Mouse (Mus musculus) myocyte (in vitro differentiated cells): ENCODE results near the gene Fam163a.

Experiments
- CEBPB ChIP-seq: IDR thresholded peaks from 2 replicates; pipeline ENCODE4 v1.6.1; 2011; ENCODE audit warnings: mild to moderate bottlenecking, moderate library complexity; ENCODE audit not compliant: poor library complexity, insufficient read depth, severe bottlenecking
- MAX ChIP-seq: IDR thresholded peaks from one replicate; pipeline ENCODE4 v1.6.1; 2011; ENCODE audit warnings: low read depth, mild to moderate bottlenecking, control low read depth
- MYOG ChIP-seq, 3 experiments: IDR thresholded peaks; one replicate each; pipeline ENCODE4 v1.6.1; 2011; ENCODE audit warnings: control low read depth in 2 of 3, low read depth in 2 of 3, mild to moderate bottlenecking in 2 of 3; ENCODE audit not compliant: insufficient read length in 2 of 3, control insufficient read depth in 1 of 3, insufficient read depth in 1 of 3
- POLR2A ChIP-seq: IDR thresholded peaks from one replicate; pipeline ENCODE4 v1.6.1; 2011; ENCODE audit warnings: low read depth, mild to moderate bottlenecking, control low read depth, moderate library complexity; ENCODE audit not compliant: insufficient read length
- POLR2AphosphoS2 ChIP-seq: IDR thresholded peaks from one replicate; pipeline ENCODE4 v1.6.1; 2011; ENCODE audit warnings: low read depth, control low read depth; ENCODE audit not compliant: insufficient read length
- TCF12 ChIP-seq: IDR thresholded peaks from one replicate; pipeline ENCODE4 v1.6.1; 2011; ENCODE audit warnings: mild to moderate bottlenecking, control low read depth; ENCODE audit not compliant: poor library complexity, insufficient read depth, severe bottlenecking
- TCF3 ChIP-seq: IDR thresholded peaks from one replicate; pipeline ENCODE4 v1.6.1; 2011; ENCODE audit warnings: low read depth, control low read depth; ENCODE audit not compliant: insufficient read length
- USF1 ChIP-seq: IDR thresholded peaks from one replicate; pipeline ENCODE4 v1.6.1; 2011; ENCODE audit warnings: low read depth, mild to moderate bottlenecking, control low read depth, moderate library complexity

DNA sequence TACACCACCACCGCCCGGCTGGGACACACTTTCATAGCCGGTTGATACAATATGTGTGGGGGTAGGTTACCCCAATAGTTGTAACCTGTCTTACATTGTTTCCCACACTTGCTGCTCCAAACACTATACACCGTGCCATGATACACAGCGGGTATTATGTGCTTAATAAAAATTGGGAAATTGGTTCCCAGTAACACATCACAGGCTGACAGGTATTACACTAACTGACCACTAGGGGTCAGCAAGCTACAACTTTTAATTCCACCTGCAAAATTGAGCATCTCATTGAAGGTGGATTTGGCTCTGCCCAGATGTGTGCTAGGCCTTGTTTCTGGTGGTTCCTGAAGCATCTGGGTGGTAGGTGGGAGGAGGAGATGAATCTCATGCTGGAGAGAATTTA lies 119.1 kb downstream of the Fam163a start:
- TF ChIP-seq POLR2A, result no peak
- TF ChIP-seq MYOG (IDR thresholded peaks at IDR 0.05; ENCODE audit: control insufficient read depth in 1 of 3, insufficient read depth in 1 of 3, insufficient read length in 2 of 3, low read depth in 2 of 3), result no peak
- no peak for TF ChIP-seq MAX
- no peak for TF ChIP-seq USF1
- no peak for TF ChIP-seq POLR2AphosphoS2
- no peak for TF ChIP-seq TCF3
- no peak for TF ChIP-seq CEBPB
- no peak for TF ChIP-seq TCF12
